Mouse (Mus musculus): ENCODE measurements around the gene Gm11437.

DNA sequence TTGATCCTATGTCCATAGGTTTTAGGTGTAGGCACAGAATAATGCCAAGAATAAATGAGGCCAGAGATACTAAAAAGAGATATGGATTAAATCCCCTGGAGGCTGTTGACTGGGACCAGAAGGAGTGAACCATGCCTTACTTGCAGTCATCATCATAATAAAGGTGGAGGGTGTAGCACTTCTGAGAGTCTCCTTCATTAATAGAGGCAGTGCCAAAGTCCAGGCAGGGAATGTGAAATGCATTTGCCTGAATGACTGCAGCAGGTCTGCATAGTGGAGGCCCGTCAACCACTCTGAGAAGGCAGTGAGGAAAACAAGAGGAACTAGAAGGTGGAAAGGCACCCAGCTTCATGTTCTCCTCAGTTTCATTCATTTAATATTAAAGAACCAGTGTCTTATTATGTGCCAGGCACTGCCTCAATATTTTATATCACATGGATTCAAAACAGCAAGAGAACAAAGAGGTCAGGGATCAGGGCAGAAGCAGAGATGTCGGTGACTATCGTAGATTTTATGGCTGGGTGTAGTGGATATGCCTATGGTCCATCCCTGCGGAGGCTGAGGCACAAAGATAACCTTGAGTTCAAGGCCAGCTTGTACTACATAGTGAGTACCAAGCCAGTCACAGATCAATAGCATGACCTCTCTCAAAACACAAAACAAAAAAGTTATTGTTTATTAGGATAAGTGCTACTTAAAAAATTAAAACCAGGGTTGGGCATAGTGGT, 10.6 kb downstream of the Gm11437 start:
- TF ChIP-seq CTCF (IDR thresholded peaks at IDR 0.05; ENCODE audit: borderline replicate concordance, extremely low read depth, insufficient read depth, insufficient read length): no peak
- TF ChIP-seq POLR2A (IDR thresholded peaks at IDR 0.05; ENCODE audit: borderline replicate concordance, extremely low read depth, insufficient read depth, insufficient read length, poor library complexity, severe bottlenecking): no peak
